Mouse (Mus musculus) E14TG2a.4 (cell line): ENCODE measurements at regions not wholly inside any gene's neighbourhood (a gene's known extent, or its start where the extent isn't known, plus 50 kb on each side); places are given as distances from the start of the nearest gene placed in this dataset.

Experiments
- CTCF ChIP-seq: conservative IDR thresholded peaks from 2 replicates; pipeline ENCODE4 v1.5.1; 2014; ENCODE audit warnings: low read length
- NANOG ChIP-seq: IDR thresholded peaks from 2 replicates; pipeline ENCODE4 v1.6.1; 2014; ENCODE audit warnings: borderline replicate concordance, low read length, mixed read lengths
- POU5F1 ChIP-seq: IDR thresholded peaks from 2 replicates; pipeline ENCODE4 v1.6.1; 2014; ENCODE audit warnings: low read length, borderline replicate concordance

DNA sequence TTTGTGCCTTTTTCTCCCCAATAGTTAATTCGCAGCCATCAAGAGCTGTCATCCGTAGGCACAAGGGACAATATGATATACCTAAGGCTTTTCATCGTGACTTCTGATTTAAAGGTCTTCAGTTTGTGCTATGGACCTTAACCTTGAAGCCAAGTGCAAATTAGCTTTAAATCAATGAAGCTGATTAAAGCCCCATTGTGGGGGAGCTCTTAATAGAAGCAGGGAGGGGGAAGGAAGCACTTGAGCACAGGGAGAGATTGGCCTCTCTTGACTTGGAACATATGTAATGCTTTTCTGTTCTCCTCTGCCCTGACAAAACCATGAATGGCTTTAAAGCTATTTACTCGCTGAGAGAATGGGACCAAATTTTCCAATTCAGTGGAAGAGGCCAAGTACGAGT, 154.1 kb upstream of the Id4 start:
- no peak for TF ChIP-seq CTCF
- no peak for TF ChIP-seq POU5F1
- TF ChIP-seq NANOG = no peak
